Comparison of ENCODE assay signal across 8 mouse cellular contexts in genomic region chr15:8967573-8968228, GRCm38 (mm10). TPM values are rescaled to one million over a fixed set of nuclear protein-coding genes. Genes with fewer than 3 reads are reported as not detected.
DNase-seq lines count a peak whose midpoint lies in the region; ATAC-seq and TF ChIP-seq lines count a peak whose summit lies in the region.

Gene Ranbp3l, plus strand, starts transcription at chr15:8967949.

- WGBS in forebrain, embryonic 12.5 days, result 65% methylated on average over 18 of the region's 18 CpGs
- 31% methylated on average over 18 of the region's 18 CpGs for WGBS in kidney, embryonic 16.5 days
- WGBS in liver, postnatal 0 days (ENCODE audit: insufficient replicate concordance), result 54% methylated on average over 18 of the region's 18 CpGs

- no peak within 1 kb of the TSS for H3K27ac ChIP-seq in CH12.LX (ENCODE audit: insufficient read depth, low read depth)
- no peak within 1 kb of the TSS for H3K27ac ChIP-seq in forebrain, embryonic 12.5 days
- H3K27ac ChIP-seq in kidney, embryonic 16.5 days (ENCODE audit: low read length), result peak within 1 kb of the TSS; percentile 79; the same call in 1 of the 2 replicates
- H3K27ac ChIP-seq in liver, postnatal 0 days (ENCODE audit: low read depth), result no peak within 1 kb of the TSS

- DNase-seq in embryo, embryonic 11 days, result peak; percentile 12
- no peak for DNase-seq in embryo, embryonic 10.5 days (ENCODE audit: low spot score)
- peak; percentile 18 for DNase-seq in CH12.LX (ENCODE audit: extremely low read depth)
- DNase-seq in liver, postnatal 0 days, result no peak
- DNase-seq in yolk sac, embryonic 10.5 days (ENCODE audit: low spot score), result peak; percentile 38
- DNase-seq in thymus, postnatal 0 days (ENCODE audit: low spot score), result no peak

- H3K4me1 ChIP-seq in CH12.LX (ENCODE audit: control insufficient read depth in 1 of 2, insufficient read depth in 2 of 2), result peaks cover 0 to 20% of the 10 kb centered on the region in 2 experiments; a peak in 3 of 4 replicates
- peaks cover 11% of the 10 kb centered on the region for H3K4me1 ChIP-seq in forebrain, embryonic 12.5 days
- H3K4me1 ChIP-seq in kidney, embryonic 16.5 days (ENCODE audit: insufficient read depth, low read length), result peaks cover 10% of the 10 kb centered on the region; the same call in 1 of the 2 replicates
- H3K4me1 ChIP-seq in liver, postnatal 0 days (ENCODE audit: insufficient read depth), result no peaks in the 10 kb centered on the region

- no peaks in the 10 kb centered on the region for H3K79me2 ChIP-seq in CH12.LX (replicated peaks; ENCODE audit: control insufficient read depth, extremely low read depth, insufficient read depth, poor library complexity, severe bottlenecking)

- TF ChIP-seq RAD21 in CH12.LX (IDR thresholded peaks at IDR 0.05; ENCODE audit: low read depth, low read length), result no peak

- peak within 1 kb of the TSS; percentile 95 for H3K4me2 ChIP-seq in CH12.LX (ENCODE audit: insufficient read depth, low read depth, poor library complexity, severe bottlenecking)
- peak within 1 kb of the TSS; percentile 27 for H3K4me2 ChIP-seq in forebrain, embryonic 12.5 days
- peak within 1 kb of the TSS; percentile 63 for H3K4me2 ChIP-seq in kidney, embryonic 16.5 days (replicated peaks; ENCODE audit: low read depth, low read length)
- H3K4me2 ChIP-seq in liver, postnatal 0 days (ENCODE audit: low read depth, low read length), result peak within 1 kb of the TSS; percentile 69

- no peaks in the 10 kb centered on the region for H3K9me3 ChIP-seq in CH12.LX (replicated peaks; ENCODE audit: low read length)
- no peaks in the 10 kb centered on the region for H3K9me3 ChIP-seq in forebrain, embryonic 12.5 days
- no peaks in the 10 kb centered on the region for H3K9me3 ChIP-seq in kidney, embryonic 16.5 days (ENCODE audit: low read length)
- H3K9me3 ChIP-seq in liver, postnatal 0 days (ENCODE audit: low read length), result no peaks in the 10 kb centered on the region

- H3K9ac ChIP-seq in CH12.LX (ENCODE audit: insufficient read depth, low read depth), result no peak within 1 kb of the TSS
- H3K9ac ChIP-seq in forebrain, embryonic 12.5 days, result no peak within 1 kb of the TSS
- peak within 1 kb of the TSS; percentile 27; the same call in 1 of the 2 replicates for H3K9ac ChIP-seq in kidney, embryonic 16.5 days (replicated peaks; ENCODE audit: low read length)
- peak within 1 kb of the TSS; percentile 41; the same call in 1 of the 2 replicates for H3K9ac ChIP-seq in liver, postnatal 0 days (replicated peaks)

- in situ Hi-C loops in CH12.LX (cut with MboI; ENCODE audit: low pct_ligation_motif_present, low pct_unique_long_range_greater_than_20kb, low sequenced_read_pairs), result no loop called here

- ATAC-seq in forebrain, embryonic 12.5 days (ENCODE audit: low FRiP score), result peak; percentile 39; the same call in 1 of the 2 replicates
- peak; percentile 82 for ATAC-seq in kidney, embryonic 16.5 days (ENCODE audit: low FRiP score, low TSS enrichment)
- peak; percentile 41; the same call in 1 of the 2 replicates for ATAC-seq in liver, postnatal 0 days

- dilution Hi-C loops in CH12.LX (cut with MboI; ENCODE audit: extremely low pct_ligation_motif_present, extremely low pct_unique_long_range_greater_than_20kb, low sequenced_read_pairs), result no loop called here

- H3K4me3 ChIP-seq in CH12.LX (replicated peaks in 1 of 3; ENCODE audit: low read depth in 2 of 3, low read length in 2 of 3, poor library complexity in 1 of 3), result peak within 1 kb of the TSS in 1 of 3 experiments; percentile 10
- no peak within 1 kb of the TSS for H3K4me3 ChIP-seq in forebrain, embryonic 12.5 days (replicated peaks)
- H3K4me3 ChIP-seq in kidney, embryonic 16.5 days (ENCODE audit: low read length), result peak within 1 kb of the TSS; percentile 42
- H3K4me3 ChIP-seq in liver, postnatal 0 days (ENCODE audit: low read depth, low read length), result peak within 1 kb of the TSS; percentile 41

- no peak for TF ChIP-seq CTCF in CH12.LX (conservative IDR thresholded peaks at IDR 0.05 in 1 of 2, IDR thresholded peaks at IDR 0.05 in 1 of 2; ENCODE audit: low read depth in 2 of 2, low read length in 2 of 2)
- no peak for TF ChIP-seq CTCF in liver, postnatal 0 days (IDR thresholded peaks at IDR 0.05; ENCODE audit: low read depth)

- no peaks in the 10 kb centered on the region for H3K27me3 ChIP-seq in CH12.LX (replicated peaks)
- H3K27me3 ChIP-seq in forebrain, embryonic 12.5 days, result no peaks in the 10 kb centered on the region
- H3K27me3 ChIP-seq in kidney, embryonic 16.5 days (ENCODE audit: insufficient read depth, low read length), result no peaks in the 10 kb centered on the region
- H3K27me3 ChIP-seq in liver, postnatal 0 days (ENCODE audit: insufficient read depth, low read length), result no peaks in the 10 kb centered on the region

- peak; percentile 50 for TF ChIP-seq EP300 in CH12.LX (IDR thresholded peaks at IDR 0.05; ENCODE audit: low read length)
- TF ChIP-seq EP300 in liver, postnatal 0 days (IDR thresholded peaks at IDR 0.05; ENCODE audit: low read depth), result no peak

- H3K36me3 ChIP-seq in CH12.LX (replicated peaks in 1 of 2; ENCODE audit: control insufficient read depth in 1 of 2, insufficient read depth in 1 of 2, low read length in 1 of 2), result no peaks in the 10 kb centered on the region
- H3K36me3 ChIP-seq in forebrain, embryonic 12.5 days (replicated peaks), result no peaks in the 10 kb centered on the region
- H3K36me3 ChIP-seq in kidney, embryonic 16.5 days (ENCODE audit: insufficient read depth, low read length), result no peaks in the 10 kb centered on the region
- H3K36me3 ChIP-seq in liver, postnatal 0 days (replicated peaks; ENCODE audit: insufficient read depth, low read length), result no peaks in the 10 kb centered on the region

- TF ChIP-seq POLR2A in CH12.LX (IDR thresholded peaks at IDR 0.05; ENCODE audit: low read depth, low read length), result no peak

TF ChIP-seq in CH12.LX, 34 proteins besides CTCF, POLR2A, EP300 and RAD21:
- no peak for TF ChIP-seq BHLHE40 (IDR thresholded peaks at IDR 0.05; ENCODE audit: low read depth, low read length)
- peak; percentile 67 for TF ChIP-seq IRF4 (IDR thresholded peaks at IDR 0.05; ENCODE audit: low read depth, low read length)
- TF ChIP-seq MYC (IDR thresholded peaks at IDR 0.05; ENCODE audit: low read depth, low read length), result no peak
- no peak for TF ChIP-seq HCFC1 (IDR thresholded peaks at IDR 0.05; ENCODE audit: low read depth, low read length)
- TF ChIP-seq MAFK (IDR thresholded peaks at IDR 0.05; ENCODE audit: insufficient replicate concordance, low read length), result no peak
- no peak for TF ChIP-seq USF2 (conservative IDR thresholded peaks at IDR 0.05; ENCODE audit: low read depth, low read length)

RNA-seq across cellular contexts. Expression of gene Ranbp3l, which starts in this region (rescaled TPM):
- total RNA-seq in CH12.LX (2012; rRNA removed) (not detected in 2 replicates), CH12.LX (2014; rRNA removed) (not detected in 2 replicates)
- not detected in 2 replicates for polyA plus RNA-seq in CH12.LX (2012; ENCODE audit: insufficient read length, low read depth)
- polyA plus RNA-seq in forebrain, embryonic 12.5 days (2016; fragmentation: Nextera tagmentation; extraction: Ambion mirVana), result 2.4 and 3.1 TPM in 2 replicates
- polyA plus RNA-seq in kidney, embryonic 16.5 days (2015; fragmentation: Nextera tagmentation; extraction: Ambion mirVana), result 2.6 and 3.2 TPM in 2 replicates
- 0.25 and 0.30 TPM in 2 replicates for polyA plus RNA-seq in liver, postnatal 0 days (2015; fragmentation: Nextera tagmentation; extraction: Ambion mirVana)
- 0.57 and 0.82 TPM in 2 replicates for polyA plus RNA-seq in thymus, postnatal 0 days (2015; fragmentation: Nextera tagmentation; extraction: Ambion mirVana)

Comparison
In these comparisons a context has a peak if more than half of its experiments do, and no peak if none do; other contexts are left out.
1. DNase-seq: peak in embryo, embryonic 11 days (single experiment) and yolk sac, embryonic 10.5 days (single experiment); none in embryo, embryonic 10.5 days (single experiment), liver, postnatal 0 days (single experiment) and thymus, postnatal 0 days (single experiment).
2. Peak in DNase-seq and H3K4me2 ChIP-seq in CH12.LX; RNA of the gene not detected or under 1 TPM.
3. Peak in ATAC-seq, H3K4me3 ChIP-seq, H3K9ac ChIP-seq and H3K4me2 ChIP-seq in liver, postnatal 0 days; RNA of the gene not detected or under 1 TPM.
4. H3K4me2 ChIP-seq: peak in every context shown above with its lines; median percentile 95 in CH12.LX; 69 in liver, postnatal 0 days; 63 in kidney, embryonic 16.5 days; 27 in forebrain, embryonic 12.5 days.
5. Peak in every context shown above with its lines, with median percentiles within 50 percentile points of each other: ATAC-seq.